Mouse (Mus musculus): ENCODE measurements at regions not wholly inside any gene's neighbourhood (a gene's known extent, or its start where the extent isn't known, plus 50 kb on each side); places are given as distances from the start of the nearest gene placed in this dataset.
A peak's percentile ranks its signal among the peaks of the same experiment; 100 is the strongest.

- DNase-seq (ENCODE audit: low read depth, low spot score) = no peak
Observed at GRCm38 (mm10) chr9:50138341-50138978, 206.3 kb downstream of the Rpl10-ps3 start.

DNA sequence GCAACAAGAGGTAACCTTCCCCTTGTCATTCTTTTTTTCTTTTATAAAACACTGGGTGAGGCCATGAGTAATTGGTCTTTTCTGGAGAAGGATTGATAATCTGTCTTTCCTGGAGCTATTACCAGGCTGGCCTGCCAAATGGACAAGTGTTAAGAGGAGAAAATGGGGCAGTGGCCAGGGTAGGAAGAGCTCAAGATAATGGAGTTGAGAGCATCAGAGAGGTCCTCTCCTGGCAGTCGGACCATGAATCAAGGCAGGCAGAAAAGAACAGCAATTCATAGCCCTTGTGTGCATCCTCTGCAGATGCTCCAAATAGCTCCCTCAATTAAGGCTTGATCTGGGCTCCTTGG lies 208.2 kb downstream of the Rpl10-ps3 start:
- DNase-seq (ENCODE audit: low read depth, low spot score) = no peak

GRCm38 (mm10) chr9:50135939-50136635 lies 208.7 kb downstream of the Rpl10-ps3 start:
- no peak for DNase-seq (ENCODE audit: low read depth, low spot score)

- no peak for DNase-seq (ENCODE audit: low read depth, low spot score)
Observed at GRCm38 (mm10) chr9:50124241-50124640, 220.5 kb downstream of the Rpl10-ps3 start.

- no peak for DNase-seq (ENCODE audit: low read depth, low spot score)
Observed at GRCm38 (mm10) chr9:50120820-50121599, 223.8 kb downstream of the Rpl10-ps3 start.

- DNase-seq (ENCODE audit: low read depth, low spot score) = no peak
Observed at GRCm38 (mm10) chr9:50119412-50119811, 225.4 kb downstream of the Rpl10-ps3 start.

GRCm38 (mm10) chr9:50118578-50118977 lies 226.2 kb downstream of the Rpl10-ps3 start:
- DNase-seq (ENCODE audit: low read depth, low spot score) = no peak

DNA sequence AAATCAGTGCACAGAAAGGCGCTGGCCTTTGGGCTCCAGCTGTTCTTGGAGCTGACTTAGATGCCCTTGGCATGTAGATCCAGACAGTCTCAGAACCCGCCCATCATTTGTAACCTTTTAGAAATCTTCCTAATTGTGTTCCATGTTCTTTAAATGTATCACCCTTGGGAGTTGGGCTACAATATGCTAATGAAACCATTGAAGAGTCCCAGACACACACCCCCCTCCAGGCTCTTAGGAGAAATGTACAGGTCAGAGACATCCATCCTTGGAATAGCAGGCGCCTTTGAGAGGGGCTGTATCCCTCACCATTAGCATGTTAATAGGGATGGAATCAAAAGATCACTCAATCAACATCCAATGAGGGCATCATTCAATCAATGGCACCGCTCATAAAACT lies 238.2 kb downstream of the Rpl10-ps3 start:
- no peak for DNase-seq (ENCODE audit: low read depth, low spot score)

GRCm38 (mm10) chr9:50102766-50103165 lies 242.0 kb downstream of the Rpl10-ps3 start:
- DNase-seq (ENCODE audit: low read depth, low spot score) = no peak

DNA sequence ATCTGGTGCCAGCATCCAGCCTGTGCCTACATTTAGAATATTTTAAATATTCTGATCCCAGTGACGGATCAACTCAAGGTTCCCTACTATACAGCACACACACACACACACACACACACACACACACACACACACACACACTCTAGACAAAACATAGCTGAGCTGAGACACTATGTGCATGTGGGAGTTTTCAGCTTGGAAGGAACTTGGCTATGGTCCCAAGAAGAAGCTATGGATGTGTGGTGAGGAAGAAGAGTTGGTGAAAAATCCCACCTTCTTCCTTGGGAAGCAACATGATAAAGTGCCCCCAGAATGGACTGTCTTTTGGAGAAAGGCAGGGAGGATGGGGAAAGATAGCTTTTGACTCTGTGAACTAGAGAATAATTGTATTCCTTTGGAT lies 243.7 kb downstream of the Rpl10-ps3 start:
- DNase-seq (ENCODE audit: low read depth, low spot score) = no peak

DNA sequence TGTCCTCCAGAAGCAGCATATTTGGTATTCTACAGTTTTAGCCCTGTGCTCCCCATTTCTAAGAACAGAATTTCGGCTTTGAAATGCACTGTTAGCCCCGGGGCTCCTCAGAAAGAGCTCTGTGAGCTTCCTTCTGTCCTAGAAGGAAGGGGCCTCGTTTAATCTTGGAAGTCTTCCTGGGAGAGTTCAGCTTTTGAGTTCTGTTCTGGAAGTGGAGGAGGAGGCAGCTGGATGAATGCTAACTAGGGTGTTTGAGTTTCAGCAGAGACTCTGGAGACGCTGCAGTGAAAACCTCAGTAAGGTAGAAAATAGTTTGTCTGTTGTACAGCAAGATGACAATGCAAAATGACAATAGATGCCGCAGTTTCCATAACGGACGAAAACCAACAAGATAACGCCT lies 253.8 kb downstream of the Rpl10-ps3 start:
- DNase-seq (ENCODE audit: low read depth, low spot score) = no peak

GRCm38 (mm10) chr9:50089916-50090315 lies 254.9 kb downstream of the Rpl10-ps3 start:
- DNase-seq (ENCODE audit: low read depth, low spot score) = no peak

DNA sequence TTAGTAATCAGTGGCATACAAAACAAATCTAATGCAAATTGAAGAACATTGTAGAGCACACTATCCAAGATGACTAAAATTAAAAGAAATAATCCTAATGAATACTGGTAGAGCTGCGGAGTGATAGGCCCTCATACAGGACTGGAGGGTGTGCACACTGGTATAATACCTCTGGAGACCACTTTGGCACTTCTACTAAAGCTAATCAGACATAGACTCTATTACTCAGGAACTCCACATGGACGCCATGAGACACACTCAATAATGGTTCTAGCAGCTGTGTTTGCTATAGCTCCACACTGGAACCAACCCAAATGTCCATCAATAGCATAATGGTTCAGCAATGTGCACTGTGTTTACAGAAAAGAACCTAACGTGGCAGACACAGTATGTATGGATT lies 264.6 kb downstream of the Rpl10-ps3 start:
- DNase-seq (ENCODE audit: low read depth, low spot score) = no peak

DNA sequence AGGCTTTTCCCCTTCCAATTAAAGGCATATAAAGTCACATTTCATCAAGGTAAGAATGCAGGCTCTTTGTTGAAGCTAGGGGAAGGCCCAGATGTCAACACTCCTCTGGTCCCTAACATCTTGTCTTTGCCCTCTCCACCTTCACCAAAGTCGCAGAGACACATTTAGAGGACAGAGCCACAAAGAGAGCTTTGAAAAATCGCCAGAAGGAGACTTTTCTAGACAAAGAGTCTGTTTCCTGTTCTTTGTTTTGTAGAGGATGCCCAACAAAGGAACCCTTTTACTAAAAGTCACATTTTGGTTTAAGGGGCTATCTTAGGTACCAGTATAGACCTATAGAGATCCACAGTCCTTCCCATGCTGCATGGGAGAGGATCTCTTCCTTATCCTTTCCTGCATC lies 269.9 kb upstream of the Ncam1 start:
- DNase-seq (ENCODE audit: low read depth, low spot score) = no peak

DNA sequence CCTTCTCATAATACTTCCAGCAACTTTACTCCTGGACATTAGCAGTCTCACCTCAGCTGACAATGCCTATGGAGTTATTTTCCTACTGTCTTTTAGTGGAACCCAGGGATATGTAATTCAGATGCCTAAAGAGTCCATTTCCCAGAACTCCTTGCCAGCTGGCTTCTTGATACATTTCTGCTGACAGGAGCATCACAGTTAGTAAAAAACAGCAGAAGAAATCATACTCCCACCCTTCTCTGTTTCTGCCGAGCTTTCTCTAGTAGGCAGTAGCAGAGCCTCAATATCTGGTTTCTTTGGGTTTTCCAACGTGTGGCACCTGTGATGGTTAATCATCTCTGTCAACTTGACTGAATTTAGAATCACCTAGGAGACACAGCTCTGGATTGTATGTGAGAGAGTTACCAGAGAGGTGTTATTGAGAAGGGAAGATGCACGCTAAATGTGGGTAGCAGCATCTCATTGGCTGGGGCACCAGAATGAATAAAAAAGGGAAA lies 269.1 kb upstream of the Ncam1 start:
- DNase-seq (ENCODE audit: low read depth, low spot score) = no peak

DNA sequence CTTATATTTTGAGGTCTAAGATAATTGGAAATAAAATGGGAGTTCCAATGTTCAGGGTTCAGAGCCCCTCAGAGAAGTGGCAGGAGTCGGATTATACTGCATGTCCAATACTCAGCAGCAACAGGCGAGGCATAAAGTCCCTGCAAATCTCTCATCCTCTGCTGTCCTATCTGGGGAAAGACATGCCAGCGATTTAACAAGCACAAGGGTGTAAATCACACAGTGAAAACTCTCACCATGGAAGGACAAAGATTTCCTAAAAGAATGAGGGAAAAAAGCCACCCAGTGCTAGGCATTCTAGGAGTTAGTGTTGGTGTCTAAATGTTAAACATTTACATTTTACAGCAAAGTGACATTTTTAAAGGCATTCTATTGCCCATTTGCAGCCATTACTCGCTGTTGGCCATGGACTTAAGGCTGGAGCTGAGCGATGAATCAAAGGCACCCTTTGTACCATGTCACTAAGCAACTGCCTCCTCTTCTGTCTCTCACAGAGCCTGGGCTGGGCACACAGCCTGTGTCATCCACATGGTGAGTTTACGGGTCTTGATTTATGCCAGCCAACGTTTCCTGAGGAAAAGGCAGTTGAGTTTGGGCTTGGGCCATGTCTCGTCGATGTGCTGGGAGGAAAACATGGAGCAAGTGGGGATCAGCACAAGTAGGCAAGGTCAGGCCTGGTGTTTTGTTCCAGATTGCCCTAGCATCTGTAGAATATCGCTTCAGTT lies 265.9 kb upstream of the Ncam1 start:
- DNase-seq (ENCODE audit: low read depth, low spot score) = no peak

GRCm38 (mm10) chr9:50038231-50038630 lies 239.5 kb upstream of the Ncam1 start:
- peak; percentile 49 for DNase-seq (ENCODE audit: low read depth, low spot score)

DNA sequence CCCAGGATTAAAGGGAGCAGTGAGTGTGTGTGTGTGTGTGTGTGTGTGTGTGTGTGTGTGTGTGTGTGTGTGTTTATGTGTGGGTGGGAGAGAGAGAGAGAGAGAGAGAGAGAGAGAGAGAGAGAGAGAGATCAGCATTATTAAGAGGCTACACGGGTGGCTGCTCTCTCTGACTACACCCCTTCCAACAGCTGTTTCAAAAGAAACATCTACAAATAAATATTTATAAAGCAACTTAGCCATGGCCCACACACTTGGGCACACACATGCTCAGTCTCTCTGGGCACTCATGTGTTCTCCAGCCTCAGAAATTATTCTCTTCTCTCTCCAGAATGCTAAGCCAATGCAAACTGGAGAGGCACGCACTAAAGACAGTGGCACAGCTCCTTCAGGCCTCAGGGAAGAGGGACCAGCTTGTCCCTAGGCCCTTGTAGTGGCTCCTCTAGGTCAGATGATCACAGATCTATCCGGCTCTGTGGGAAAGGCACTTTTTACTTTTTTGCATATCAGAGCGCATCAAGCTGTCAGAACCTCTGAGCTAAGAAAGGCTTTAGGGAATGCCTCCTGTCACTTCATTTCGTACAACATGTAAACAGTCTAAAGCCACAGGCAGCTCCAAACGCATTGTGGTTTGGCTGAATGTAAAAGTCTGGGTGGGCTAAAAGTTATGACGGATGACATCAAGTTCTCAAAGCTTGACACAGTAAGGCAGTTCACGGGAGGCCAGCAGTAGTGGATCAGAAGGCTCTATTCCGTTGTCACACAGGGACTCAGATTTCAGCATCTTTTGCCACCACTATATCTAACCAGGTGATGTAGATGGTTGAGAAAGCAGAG lies 233.8 kb upstream of the Ncam1 start:
- no peak for DNase-seq (ENCODE audit: low read depth, low spot score)

DNA sequence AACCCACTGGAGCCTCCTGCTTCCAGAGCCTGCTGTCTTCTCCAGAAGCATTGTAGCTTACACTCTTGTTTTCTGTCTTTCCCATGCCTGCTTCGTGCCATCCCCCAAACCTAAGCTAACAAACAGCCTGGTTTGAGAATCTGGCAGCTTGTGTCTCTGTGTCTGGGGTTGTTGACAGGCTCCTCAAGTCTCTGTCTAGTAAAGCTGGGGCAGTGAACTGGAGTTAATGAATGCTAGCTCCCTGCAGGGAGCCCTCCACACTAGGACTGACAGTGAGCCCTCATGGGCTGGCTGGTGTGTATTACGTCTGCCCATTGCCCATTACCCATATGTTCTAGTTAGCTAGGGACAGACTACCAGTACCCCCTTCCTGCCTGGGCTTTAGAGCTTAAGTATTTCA lies 232.6 kb upstream of the Ncam1 start:
- no peak for DNase-seq (ENCODE audit: low read depth, low spot score)

DNA sequence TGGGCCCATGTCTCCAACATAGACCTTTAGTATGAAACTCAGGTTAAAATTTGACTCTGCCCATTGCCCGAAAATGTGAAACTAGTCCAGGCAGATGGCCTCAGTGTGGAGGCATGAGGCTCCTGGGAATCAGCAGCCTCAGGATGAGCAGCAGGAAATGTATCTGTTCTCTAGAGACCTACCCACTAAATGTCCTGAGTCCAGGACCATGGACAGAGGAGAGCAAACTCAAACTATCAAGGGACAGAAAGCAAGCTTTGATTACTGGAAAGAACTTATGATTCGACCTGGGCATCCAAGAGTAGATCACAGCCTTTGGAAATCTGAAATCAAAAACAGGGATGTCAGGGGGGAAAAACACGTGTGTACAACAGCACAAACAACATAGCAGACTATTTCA lies 230.3 kb upstream of the Ncam1 start:
- peak; percentile 56 for DNase-seq (ENCODE audit: low read depth, low spot score)

DNA sequence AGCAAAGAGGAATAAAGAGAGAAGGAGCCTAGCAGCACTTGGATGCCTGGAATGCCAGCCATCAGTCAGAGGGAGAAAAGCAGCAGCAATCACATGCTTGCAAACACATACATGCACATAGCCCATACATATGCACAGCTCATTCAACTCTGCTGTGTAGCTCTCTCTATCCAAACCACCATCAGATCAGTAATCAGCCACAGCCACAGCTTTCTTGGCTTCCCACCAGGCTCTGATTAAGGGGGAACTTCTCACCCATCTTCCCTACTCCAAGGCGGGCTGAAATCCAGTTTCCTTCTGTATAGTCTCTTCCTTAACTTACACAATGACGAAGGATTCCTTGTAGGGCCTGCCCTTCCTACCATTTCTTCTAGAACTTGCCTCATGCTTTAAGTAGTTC lies 229.8 kb upstream of the Ncam1 start:
- DNase-seq (ENCODE audit: low read depth, low spot score) = no peak

All from forelimb bud, embryonic 11.5 days (tissue).